Mouse (Mus musculus) testis, adult 2 months (tissue): Measurements from ENCODE around the gene Vps52.

Experiments
- CTCF ChIP-seq: fragments of 200-500 bp; IDR thresholded peaks from 2 replicates; pipeline ENCODE4 v1.5.1; 2012; ENCODE audit warnings: low read depth, mild to moderate bottlenecking, inconsistent platforms, low read length, moderate library complexity; ENCODE audit not compliant: control insufficient read depth, insufficient read depth, insufficient replicate concordance
- POLR2A ChIP-seq: fragments of 200-500 bp; IDR thresholded peaks from 2 replicates; pipeline ENCODE4 v1.6.1; 2012; ENCODE audit warnings: low read depth, mild to moderate bottlenecking, inconsistent platforms, low read length, moderate library complexity; ENCODE audit not compliant: control insufficient read depth

DNA sequence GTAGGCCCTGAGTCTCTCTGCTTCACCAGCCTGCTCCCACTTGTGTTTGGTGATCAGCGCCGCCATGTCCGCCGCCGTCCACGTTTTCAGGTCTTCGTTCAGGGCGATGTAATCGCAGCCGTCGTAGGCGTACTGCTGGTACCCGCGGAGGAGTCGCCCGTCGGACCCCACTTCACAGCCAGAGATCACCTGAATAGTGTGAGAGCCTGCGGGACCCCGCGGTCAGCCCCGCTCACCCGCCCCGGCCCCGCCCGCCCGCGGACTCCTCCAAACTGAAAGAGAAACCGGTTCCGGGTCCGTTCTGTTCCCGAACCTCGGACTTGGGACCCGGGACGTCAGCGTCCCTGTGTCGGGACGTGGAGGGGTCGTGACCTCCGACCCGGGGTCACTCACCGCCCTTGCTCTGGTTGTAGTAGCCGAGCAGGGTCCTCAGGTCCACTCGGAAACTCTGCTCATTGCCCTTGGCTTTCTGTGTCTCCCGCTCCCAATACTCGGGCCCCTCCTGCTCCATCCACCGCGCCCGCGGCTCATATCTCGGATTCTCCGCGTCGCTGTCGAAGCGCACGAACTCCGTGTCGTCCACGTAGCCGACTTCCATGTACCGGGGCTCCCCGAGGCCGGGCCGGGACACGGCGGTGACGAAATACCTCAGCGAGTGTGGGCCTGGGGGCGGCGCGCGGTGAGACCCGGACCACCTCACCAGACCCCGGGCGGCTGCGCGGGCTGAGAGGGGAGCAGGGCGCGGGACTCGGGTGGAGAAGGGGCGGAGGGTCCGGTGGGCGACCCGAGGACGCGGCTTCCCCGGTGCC, 43.9 kb downstream of the Vps52 start:
- TF ChIP-seq CTCF (no peak), POLR2A (no peak)
